Mouse (Mus musculus): Measurements from ENCODE around the gene Fam167b. TPM values are rescaled to one million over a fixed set of nuclear protein-coding genes. Genes with fewer than 3 reads are reported as not detected.
A peak's percentile ranks its signal among the peaks of the same experiment; 100 is the strongest.

Gene Fam167b
- total and polyA plus RNA-seq, 3 experiments, result 1.1 to 1.2 TPM; not detected in 1

- peak overlapping the region; percentile 29 for H3K27ac ChIP-seq (ENCODE audit: insufficient read depth, low read depth)
- H3K79me2 ChIP-seq (replicated peaks; ENCODE audit: control insufficient read depth, extremely low read depth, insufficient read depth, poor library complexity, severe bottlenecking), result no peaks in the 10 kb centered on the region
- H3K36me3 ChIP-seq (replicated peaks in 1 of 2; ENCODE audit: control insufficient read depth in 1 of 2, insufficient read depth in 1 of 2, low read length in 1 of 2), result no peaks in the 10 kb centered on the region
- TF ChIP-seq NELFE (IDR thresholded peaks at IDR 0.05; ENCODE audit: low read depth, low read length) (no peak), TBP (conservative IDR thresholded peaks at IDR 0.05; ENCODE audit: low read depth, low read length) (no peak), BHLHE40 (IDR thresholded peaks at IDR 0.05; ENCODE audit: low read depth, low read length) (no peak; the same call in 1 of the 2 replicates), ZNF384 (IDR thresholded peaks at IDR 0.05; ENCODE audit: low read depth, low read length) (no peak), TCF12 (IDR thresholded peaks at IDR 0.05; ENCODE audit: low read depth, low read length) (peak; percentile 94), JUN (IDR thresholded peaks at IDR 0.05; ENCODE audit: insufficient read depth, low read depth, low read length) (no peak), ZC3H11A (IDR thresholded peaks at IDR 0.05; ENCODE audit: low read depth, low read length) (0 out of 2 replicates have a peak, but pooled peaks have one; percentile 1), IRF4 (IDR thresholded peaks at IDR 0.05; ENCODE audit: low read depth, low read length) (peak; percentile 51), EP300 (IDR thresholded peaks at IDR 0.05; ENCODE audit: low read length) (no peak), RCOR1 (conservative IDR thresholded peaks at IDR 0.05; ENCODE audit: low read depth, low read length) (no peak), CHD1 (IDR thresholded peaks at IDR 0.05; ENCODE audit: low read depth, low read length) (no peak), ZKSCAN1 (IDR thresholded peaks at IDR 0.05; ENCODE audit: borderline replicate concordance, low read depth, low read length) (no peak), JUND (conservative IDR thresholded peaks at IDR 0.05; ENCODE audit: low read depth, low read length) (no peak), ETS1 (conservative IDR thresholded peaks at IDR 0.05; ENCODE audit: low read depth, low read length) (peak; percentile 37; the same call in 1 of the 2 replicates), CHD2 (IDR thresholded peaks at IDR 0.05; ENCODE audit: low read length) (no peak), POLR2A (IDR thresholded peaks at IDR 0.05; ENCODE audit: low read depth, low read length) (no peak), MYC (IDR thresholded peaks at IDR 0.05; ENCODE audit: low read depth, low read length) (no peak), MEF2A (IDR thresholded peaks at IDR 0.05; ENCODE audit: borderline replicate concordance, low read depth, low read length) (peak; percentile 61; the same call in 1 of the 2 replicates), CTCF (conservative IDR thresholded peaks at IDR 0.05 in 1 of 2, IDR thresholded peaks at IDR 0.05 in 1 of 2; ENCODE audit: low read depth in 2 of 2, low read length in 2 of 2) (peak; percentile 33 to 82; a peak in 3 of 4 replicates), GABPA (IDR thresholded peaks at IDR 0.05; ENCODE audit: insufficient replicate concordance, low read depth, low read length) (no peak), ZMIZ1 (IDR thresholded peaks at IDR 0.05; ENCODE audit: low read depth, low read length) (0 out of 2 replicates have a peak, but pooled peaks have one; percentile 7), SIN3A (IDR thresholded peaks at IDR 0.05; ENCODE audit: low read length) (no peak), UBTF (IDR thresholded peaks at IDR 0.05; ENCODE audit: low read depth, low read length) (no peak), SMC3 (IDR thresholded peaks at IDR 0.05; ENCODE audit: low read depth, low read length) (peak; percentile 70), MAZ (IDR thresholded peaks at IDR 0.05; ENCODE audit: low read depth, low read length) (no peak), USF2 (conservative IDR thresholded peaks at IDR 0.05; ENCODE audit: low read depth, low read length) (no peak), E2F4 (IDR thresholded peaks at IDR 0.05; ENCODE audit: insufficient replicate concordance, low read depth, low read length) (no peak), HCFC1 (IDR thresholded peaks at IDR 0.05; ENCODE audit: low read depth, low read length) (no peak), KAT2A (IDR thresholded peaks at IDR 0.05; ENCODE audit: insufficient replicate concordance, low read length) (no peak), POLR2AphosphoS2 (IDR thresholded peaks at IDR 0.05; ENCODE audit: low read depth, low read length) (no peak), MAX (IDR thresholded peaks at IDR 0.05; ENCODE audit: low read length) (no peak), USF1 (IDR thresholded peaks at IDR 0.05; ENCODE audit: low read depth, low read length) (no peak), NRF1 (IDR thresholded peaks at IDR 0.05; ENCODE audit: low read depth, low read length) (peak; percentile 32; the same call in 1 of the 2 replicates), MXI1 (IDR thresholded peaks at IDR 0.05; ENCODE audit: low read depth, low read length) (no peak), RAD21 (IDR thresholded peaks at IDR 0.05; ENCODE audit: low read depth, low read length) (peak; percentile 60), ELF1 (IDR thresholded peaks at IDR 0.05; ENCODE audit: low read depth, low read length) (no peak), PAX5 (IDR thresholded peaks at IDR 0.05; ENCODE audit: low read length) (no peak), MAFK (IDR thresholded peaks at IDR 0.05; ENCODE audit: insufficient replicate concordance, low read length) (no peak)
- dilution Hi-C loops (cut with MboI; ENCODE audit: extremely low pct_ligation_motif_present, extremely low pct_unique_long_range_greater_than_20kb, low sequenced_read_pairs), result no loop called here
- H3K4me1 ChIP-seq (ENCODE audit: control insufficient read depth in 1 of 2, insufficient read depth in 2 of 2), result peaks cover 32 to 82% of the 10 kb centered on the region in 2 experiments
- H3K4me2 ChIP-seq (ENCODE audit: insufficient read depth, low read depth, poor library complexity, severe bottlenecking), result peak overlapping the region; percentile 77
- no peaks in the 10 kb centered on the region for H3K27me3 ChIP-seq (replicated peaks)
- H3K9ac ChIP-seq (ENCODE audit: insufficient read depth, low read depth), result peak overlapping the region; percentile 37
- peak overlapping the region; percentile 40 to 46 (median 44) for H3K4me3 ChIP-seq (replicated peaks in 1 of 3; ENCODE audit: low read depth in 2 of 3, low read length in 2 of 3, poor library complexity in 1 of 3)
- in situ Hi-C loops (cut with MboI; ENCODE audit: low pct_ligation_motif_present, low pct_unique_long_range_greater_than_20kb, low sequenced_read_pairs), result no loop called here
- DNase-seq (ENCODE audit: extremely low read depth), result peak; percentile 73
- no peaks in the 10 kb centered on the region for H3K9me3 ChIP-seq (replicated peaks; ENCODE audit: low read length)
Measured at GRCm38 (mm10) chr4:129576863-129577491, 1.4 kb downstream of the Fam167b start.
